ENCODE assay signal across 9 mouse cellular contexts in the genomic region with DNA sequence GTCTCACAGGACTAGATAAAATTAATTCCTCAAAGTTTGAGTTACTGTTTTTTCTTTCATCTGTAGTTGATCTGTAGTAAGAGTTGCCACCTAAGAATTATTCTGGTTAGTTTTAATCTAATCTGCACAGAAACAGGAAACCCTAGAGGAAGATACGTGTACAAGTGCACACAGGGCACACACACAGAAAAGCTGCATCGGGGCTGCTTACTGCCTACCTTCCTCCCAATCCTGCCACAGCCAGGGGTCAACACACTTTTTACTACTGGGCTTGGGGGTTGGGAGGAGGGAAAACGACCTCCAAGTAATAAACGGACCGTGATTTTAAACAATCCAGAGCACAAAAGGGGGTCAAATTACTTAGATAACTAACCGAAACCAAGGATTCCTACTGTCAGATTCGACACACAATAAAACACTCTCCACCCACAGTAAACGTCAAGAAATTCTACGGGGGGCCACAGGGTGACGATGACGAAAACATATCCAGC. TPM values are rescaled to one million over a fixed set of nuclear protein-coding genes. Genes with fewer than 3 reads are reported as not detected.
A peak's percentile ranks its signal among the peaks of the same experiment; 100 is the strongest.
DNase-seq lines count a peak whose midpoint lies in the region; ATAC-seq and TF ChIP-seq lines count a peak whose summit lies in the region.
"Had no signal": no experiment of that assay in that cellular context is flagged by ENCODE, and none has a peak within 500 bp of the region (broad histone marks: within the 10 kb centered on the region; RNA-seq: fewer than 3 reads in every experiment).

No protein-coding gene starts in this region.

- no peaks in the 10 kb centered on the region for H3K27me3 ChIP-seq in intestine, embryonic 16.5 days (replicated peaks; ENCODE audit: control insufficient read depth, insufficient read depth, low read length)
- no peaks in the 10 kb centered on the region for H3K27me3 ChIP-seq in myocyte (ENCODE audit: control insufficient read depth, insufficient read depth, insufficient read length)
- H3K27me3 ChIP-seq: Patski had no signal

- ATAC-seq in CD4-positive, CD25-positive, alpha-beta regulatory T cell, adult 4 months = peak; percentile 48
- peak; percentile 38 for ATAC-seq in erythroblast, adult 5-6 weeks (replicated peaks; ENCODE audit: low FRiP score, poor library complexity, severe bottlenecking)
- no peak for ATAC-seq in intestine, embryonic 16.5 days
- ATAC-seq: Patski had no signal

- peaks cover 50% of the 10 kb centered on the region for H3K79me2 ChIP-seq in myocyte (ENCODE audit: control insufficient read depth, insufficient read depth)

- no peaks in the 10 kb centered on the region for H3K36me3 ChIP-seq in intestine, embryonic 16.5 days (ENCODE audit: control insufficient read depth, insufficient read depth, low read length)
- H3K36me3 ChIP-seq in myocyte (ENCODE audit: control insufficient read depth, insufficient read depth) = no peaks in the 10 kb centered on the region

- peak overlapping the region; percentile 68 for H3K4me2 ChIP-seq in intestine, embryonic 16.5 days (ENCODE audit: low read depth, low read length)
- H3K4me2 ChIP-seq in myocyte (ENCODE audit: low read depth) = peak overlapping the region; percentile 88

- under 1% methylated on average over 11 of the region's 11 CpGs for whole genome bisulfite sequencing in intestine, embryonic 16.5 days

- H3K4me1 ChIP-seq in intestine, embryonic 16.5 days (ENCODE audit: control insufficient read depth, insufficient read depth, low read length) = peaks cover 32% of the 10 kb centered on the region

- peak overlapping the region; percentile 98 for H3K9ac ChIP-seq in intestine, embryonic 16.5 days (ENCODE audit: low read depth, low read length)

- H3K27ac ChIP-seq in intestine, embryonic 16.5 days (ENCODE audit: low read length) = peak overlapping the region; percentile 98

- TF ChIP-seq POLR2A in myocyte (IDR thresholded peaks at IDR 0.05; ENCODE audit: insufficient read length, low read depth) = no peak

- H3ac ChIP-seq in myocyte (ENCODE audit: control insufficient read depth, insufficient read length) = peak overlapping the region; percentile 85

- DNase-seq in cerebellum, postnatal 14 days = peak; percentile 39 to 40
- no peak for DNase-seq in cerebellum, adult 11 months
- no peak for DNase-seq in natural killer cell, adult 2 months (ENCODE audit: low spot score in 2 of 2)
- no peak for DNase-seq in right cerebral cortex, postnatal 14 days

- no peaks in the 10 kb centered on the region for H3K9me3 ChIP-seq in intestine, embryonic 16.5 days (ENCODE audit: control insufficient read depth, low read length)

- peak overlapping the region; percentile 98 for H3K4me3 ChIP-seq in intestine, embryonic 16.5 days (ENCODE audit: low read length)
- peak overlapping the region; percentile 37 for H3K4me3 ChIP-seq in myocyte

TF ChIP-seq in myocyte, 11 proteins besides CTCF, POLR2A, EP300 and RAD21:
- TF ChIP-seq USF1 (IDR thresholded peaks at IDR 0.05; ENCODE audit: low read depth) (no peak), TCF3 (IDR thresholded peaks at IDR 0.05; ENCODE audit: insufficient read length, low read depth) (no peak), MYOD1 (IDR thresholded peaks at IDR 0.05; ENCODE audit: control insufficient read depth in 1 of 3, insufficient read length in 2 of 3, low read depth in 2 of 3) (no peak), POLR2AphosphoS2 (IDR thresholded peaks at IDR 0.05; ENCODE audit: insufficient read length, low read depth) (no peak), SRF (IDR thresholded peaks at IDR 0.05; ENCODE audit: control insufficient read depth, insufficient read length, low read depth) (no peak)

RNA-seq across cellular contexts. Expression of a gene that starts 1.6 kb away (rescaled TPM):
- polyA plus RNA-seq in CD4-positive, CD25-positive, alpha-beta regulatory T cell, adult 4 months (2017; shearing (Covaris generic)) = 100 to 1,000 TPM; 117 to 125 TPM
- 29.0 and 36.7 TPM in 2 replicates for total RNA-seq in erythroblast, adult 5-6 weeks (2015; ENCODE audit: low replicate concordance)
- 40.0 and 79.6 TPM in 2 replicates for total RNA-seq in erythroblast, adult 5-6 weeks (2017; ENCODE audit: low replicate concordance)
- 20.5 and 21.8 TPM in 2 replicates for polyA plus RNA-seq in intestine, embryonic 16.5 days (2015; fragmentation: Nextera tagmentation; extraction: Ambion mirVana)
- 1.0 TPM for polyA plus RNA-seq in myocyte (2012; fragmentation: generic; extraction: Trizol)

Comparison
In these comparisons a context has a peak if more than half of its experiments do, and no peak if none do; other contexts are left out.
1. DNase-seq: peak in cerebellum, postnatal 14 days (2 of 2); none in cerebellum, adult 11 months (single experiment), natural killer cell, adult 2 months (0 of 2) and right cerebral cortex, postnatal 14 days (single experiment).
2. RNA of a gene that starts 1.6 kb away (polyA plus RNA-seq): 117 to 125 TPM in CD4-positive, CD25-positive, alpha-beta regulatory T cell, adult 4 months and 20.5 to 21.8 TPM in intestine, embryonic 16.5 days; 1.0 TPM in myocyte (single experiment); every median in the first group is over 10 times any median in the second.